Mouse (Mus musculus): ENCODE results near the gene Anapc15.
"Not testable (repeated sequence)": the region's sequence is repeated elsewhere in the genome, so short reads cannot be mapped to it uniquely, and the experiment has no call there.

Gene Anapc15

GRCm38 (mm10) chr7:101900331-101901097 is 37.0 kb downstream of the Anapc15 start:
- DNase-seq = no peak

GRCm38 (mm10) chr7:101901969-101902368 is 38.5 kb downstream of the Anapc15 start:
- DNase-seq = no peak

GRCm38 (mm10) chr7:101902846-101903245 is 39.3 kb downstream of the Anapc15 start:
- no peak for DNase-seq

- DNase-seq = peak; percentile 100
These were observed 42.2 kb downstream of the Anapc15 start, which contains the start of gene Lamtor1 for GRCm38 (mm10) chr7:101905561-101906286. Gene Lamtor1, plus strand, starts transcription at chr7:101905904.

- DNase-seq = no peak
These were observed 42.8 kb downstream of the Anapc15 start, which contains the start of gene Tomt for GRCm38 (mm10) chr7:101906287-101906681. Gene Tomt, minus strand, starts transcription at chr7:101906359.

- peak in 1 of 2 experiments; percentile 53 for DNase-seq
These were observed 43.2 kb downstream of the Anapc15 start for GRCm38 (mm10) chr7:101906696-101907095.

- peak; percentile 40 to 60 for DNase-seq
These were observed 44.9 kb downstream of the Anapc15 start for GRCm38 (mm10) chr7:101908367-101908766.

GRCm38 (mm10) chr7:101910138-101910537 is 46.6 kb downstream of the Anapc15 start:
- peak in 1 of 2 experiments; percentile 48 for DNase-seq

- DNase-seq = no peak
These were observed 48.5 kb downstream of the Anapc15 start for GRCm38 (mm10) chr7:101911982-101912381.

GRCm38 (mm10) chr7:101918071-101918470 is 54.6 kb downstream of the Anapc15 start:
- peak; percentile 52 to 81 for DNase-seq

GRCm38 (mm10) chr7:101925892-101926291 is 62.4 kb downstream of the Anapc15 start:
- DNase-seq = not testable (repeated sequence)

GRCm38 (mm10) chr7:101928093-101928492 is 64.6 kb downstream of the Anapc15 start:
- DNase-seq = no peak

GRCm38 (mm10) chr7:101932551-101932950 is 69.0 kb downstream of the Anapc15 start:
- DNase-seq = no peak

GRCm38 (mm10) chr7:101933300-101933699 is 69.8 kb downstream of the Anapc15 start:
- peak in 1 of 2 experiments; percentile 29 for DNase-seq

GRCm38 (mm10) chr7:101933751-101934240 is 70.3 kb downstream of the Anapc15 start, which contains the start of the genes Lrrc51 and Numa1:
Gene Lrrc51, minus strand, starts transcription at chr7:101933895.
Gene Numa1, plus strand, starts transcription at chr7:101934111.
- peak; percentile 97 to 98 for DNase-seq

- DNase-seq = no peak
These were observed 72.4 kb downstream of the Anapc15 start for GRCm38 (mm10) chr7:101935957-101936356.

GRCm38 (mm10) chr7:101936996-101937395 is 73.5 kb downstream of the Anapc15 start:
- no peak for DNase-seq

- no peak for DNase-seq
These were observed 74.1 kb downstream of the Anapc15 start for GRCm38 (mm10) chr7:101937569-101937968.

GRCm38 (mm10) chr7:101938348-101938747 is 74.8 kb downstream of the Anapc15 start:
- no peak for DNase-seq

GRCm38 (mm10) chr7:101939758-101940157 is 76.2 kb downstream of the Anapc15 start:
- peak; percentile 47 to 71 for DNase-seq

- DNase-seq = not testable (repeated sequence)
These were observed 85.5 kb downstream of the Anapc15 start for GRCm38 (mm10) chr7:101949008-101949407.

Measured in kidney, postnatal 25 days (tissue).